9 mouse cellular contexts compared by ENCODE assay signal in genomic region chr5:134887447-134888335, GRCm38 (mm10). TPM values are rescaled to one million over a fixed set of nuclear protein-coding genes. Genes with fewer than 3 reads are reported as not detected.
DNase-seq lines count a peak whose midpoint lies in the region; ATAC-seq and TF ChIP-seq lines count a peak whose summit lies in the region.
"Had no signal": no experiment of that assay in that cellular context is flagged by ENCODE, and none has a peak within 500 bp of the region (broad histone marks: within the 10 kb centered on the region; RNA-seq: fewer than 3 reads in every experiment).

No protein-coding gene starts in this region.

- peak overlapping the region; percentile 64 for H3K27ac ChIP-seq in hindbrain, embryonic 10.5 days
- no peak overlapping the region for H3K27ac ChIP-seq in hindbrain, embryonic 16.5 days (ENCODE audit: low read depth, low read length)
- peak overlapping the region; percentile 60 for H3K27ac ChIP-seq in embryonic facial prominence, embryonic 15.5 days (replicated peaks)
- no peak overlapping the region for H3K27ac ChIP-seq in forebrain, postnatal 0 days (ENCODE audit: low read depth, low read length)

- H3K36me3 ChIP-seq in hindbrain, embryonic 10.5 days, result no peaks in the 10 kb centered on the region
- H3K36me3 ChIP-seq in hindbrain, embryonic 16.5 days (ENCODE audit: control insufficient read depth, insufficient read depth, low read length), result no peaks in the 10 kb centered on the region
- no peaks in the 10 kb centered on the region for H3K36me3 ChIP-seq in embryonic facial prominence, embryonic 15.5 days
- no peaks in the 10 kb centered on the region for H3K36me3 ChIP-seq in forebrain, postnatal 0 days (ENCODE audit: insufficient read depth)

- H3K27me3 ChIP-seq in hindbrain, embryonic 10.5 days (ENCODE audit: insufficient read depth, poor library complexity, severe bottlenecking), result no peaks in the 10 kb centered on the region
- no peaks in the 10 kb centered on the region for H3K27me3 ChIP-seq in hindbrain, embryonic 16.5 days (replicated peaks; ENCODE audit: control insufficient read depth, insufficient read depth, low read length)
- H3K27me3 ChIP-seq in embryonic facial prominence, embryonic 15.5 days, result 0 out of 2 replicates have a peak, but pooled peaks cover 3% of the 10 kb centered on the region
- no peaks in the 10 kb centered on the region for H3K27me3 ChIP-seq in forebrain, postnatal 0 days (ENCODE audit: insufficient read depth, low read length)

- WGBS in hindbrain, embryonic 10.5 days, result 56% methylated on average over 18 of the region's 18 CpGs
- 45% methylated on average over 18 of the region's 18 CpGs for WGBS in hindbrain, embryonic 16.5 days
- 59% methylated on average over 18 of the region's 18 CpGs for WGBS in embryonic facial prominence, embryonic 15.5 days
- WGBS in forebrain, postnatal 0 days, result 45% methylated on average over 18 of the region's 18 CpGs

- H3K4me1 ChIP-seq in hindbrain, embryonic 10.5 days (replicated peaks), result peaks cover 21% of the 10 kb centered on the region
- no peaks in the 10 kb centered on the region for H3K4me1 ChIP-seq in hindbrain, embryonic 16.5 days (ENCODE audit: control insufficient read depth, insufficient read depth, low read depth, low read length)
- H3K4me1 ChIP-seq in embryonic facial prominence, embryonic 15.5 days, result peaks cover 9% of the 10 kb centered on the region; the same call in 1 of the 2 replicates
- H3K4me1 ChIP-seq in forebrain, postnatal 0 days (ENCODE audit: insufficient read depth), result no peaks in the 10 kb centered on the region

- no peak for ATAC-seq in hindbrain, embryonic 16.5 days
- ATAC-seq in embryonic facial prominence, embryonic 15.5 days (ENCODE audit: insufficient number of reproducible peaks, low FRiP score, low TSS enrichment, low read depth), result no peak
- no peak for ATAC-seq in forebrain, postnatal 0 days

- no peak for TF ChIP-seq CTCF in forebrain, postnatal 0 days (IDR thresholded peaks at IDR 0.05; ENCODE audit: low read depth)

- H3K9ac ChIP-seq in hindbrain, embryonic 16.5 days (ENCODE audit: low read depth, low read length), result no peak overlapping the region
- no peak overlapping the region for H3K9ac ChIP-seq in embryonic facial prominence, embryonic 15.5 days
- no peak overlapping the region for H3K9ac ChIP-seq in forebrain, postnatal 0 days

- no peaks in the 10 kb centered on the region for H3K9me3 ChIP-seq in hindbrain, embryonic 10.5 days
- no peaks in the 10 kb centered on the region for H3K9me3 ChIP-seq in hindbrain, embryonic 16.5 days (ENCODE audit: control insufficient read depth, low read length)
- H3K9me3 ChIP-seq in embryonic facial prominence, embryonic 15.5 days (replicated peaks), result no peaks in the 10 kb centered on the region
- H3K9me3 ChIP-seq in forebrain, postnatal 0 days (ENCODE audit: low read length), result no peaks in the 10 kb centered on the region

- no peak overlapping the region for H3K4me2 ChIP-seq in hindbrain, embryonic 16.5 days (ENCODE audit: low read length)
- H3K4me2 ChIP-seq in embryonic facial prominence, embryonic 15.5 days (replicated peaks), result no peak overlapping the region
- H3K4me2 ChIP-seq in forebrain, postnatal 0 days (ENCODE audit: low read depth), result no peak overlapping the region

- no peak overlapping the region for H3K4me3 ChIP-seq in hindbrain, embryonic 10.5 days
- no peak overlapping the region for H3K4me3 ChIP-seq in hindbrain, embryonic 16.5 days (ENCODE audit: low read length)
- H3K4me3 ChIP-seq in embryonic facial prominence, embryonic 15.5 days (replicated peaks), result no peak overlapping the region
- no peak overlapping the region for H3K4me3 ChIP-seq in forebrain, postnatal 0 days (ENCODE audit: low read depth, low read length)

- DNase-seq in hindbrain, embryonic 10.5 days (ENCODE audit: low spot score), result no peak
- DNase-seq in kidney, adult 8-10 months, result peak; percentile 63 to 71
- peak; percentile 91 for DNase-seq in lung, postnatal 25 days (ENCODE audit: low spot score)
- no peak for DNase-seq in forebrain, postnatal 0 days
- no peak for DNase-seq in T-cell, adult 2 months (ENCODE audit: low spot score)
- DNase-seq in layer of hippocampus, adult 11-12 months (ENCODE audit: low spot score), result no peak

RNA-seq across cellular contexts. Expression of gene Tmem270, which starts 18.8 kb away (rescaled TPM):
- polyA plus RNA-seq in hindbrain, embryonic 10.5 days (2016; fragmentation: Nextera tagmentation; extraction: Ambion mirVana), result not detected in 2 replicates
- polyA plus RNA-seq in hindbrain, embryonic 16.5 days (2015; fragmentation: Nextera tagmentation; extraction: Ambion mirVana), result not detected in 2 replicates
- not detected in 2 replicates for polyA plus RNA-seq in embryonic facial prominence, embryonic 15.5 days (2015; fragmentation: Nextera tagmentation; extraction: Ambion mirVana)
- not detected in 2 replicates for total RNA-seq in forebrain, postnatal 0 days (2014; rRNA removed)
- not detected in 2 replicates for polyA plus RNA-seq in forebrain, postnatal 0 days (2015; fragmentation: Nextera tagmentation; extraction: Ambion mirVana)
- total RNA-seq: left cerebral cortex, postnatal 10 days had no signal

RNA-seq across cellular contexts. Expression of gene Cldn13, which starts 27.6 kb away (rescaled TPM):
- polyA plus RNA-seq in hindbrain, embryonic 10.5 days (2016; fragmentation: Nextera tagmentation; extraction: Ambion mirVana), result 2.8 and 3.9 TPM in 2 replicates
- polyA plus RNA-seq in hindbrain, embryonic 16.5 days (2015; fragmentation: Nextera tagmentation; extraction: Ambion mirVana), result not detected in 2 replicates
- polyA plus RNA-seq in embryonic facial prominence, embryonic 15.5 days (2015; fragmentation: Nextera tagmentation; extraction: Ambion mirVana), result 0.16 TPM in 1 of 2 replicates, not detected in the other
- not detected in 2 replicates for total RNA-seq in forebrain, postnatal 0 days (2014; rRNA removed)
- polyA plus RNA-seq in forebrain, postnatal 0 days (2015; fragmentation: Nextera tagmentation; extraction: Ambion mirVana), result not detected in 2 replicates
- total RNA-seq: left cerebral cortex, postnatal 10 days had no signal

RNA-seq across cellular contexts. Expression of gene Mettl27, which starts 44.5 kb away (rescaled TPM):
- polyA plus RNA-seq in hindbrain, embryonic 10.5 days (2016; fragmentation: Nextera tagmentation; extraction: Ambion mirVana), result 12.0 and 12.6 TPM in 2 replicates
- polyA plus RNA-seq in hindbrain, embryonic 16.5 days (2015; fragmentation: Nextera tagmentation; extraction: Ambion mirVana), result 5.2 and 7.0 TPM in 2 replicates
- 20.1 and 20.4 TPM in 2 replicates for polyA plus RNA-seq in embryonic facial prominence, embryonic 15.5 days (2015; fragmentation: Nextera tagmentation; extraction: Ambion mirVana)
- 4.5 and 10.1 TPM in 2 replicates for total RNA-seq in forebrain, postnatal 0 days (2014; rRNA removed)
- polyA plus RNA-seq in forebrain, postnatal 0 days (2015; fragmentation: Nextera tagmentation; extraction: Ambion mirVana), result 6.8 and 11.2 TPM in 2 replicates

RNA-seq across cellular contexts. Expression of gene Cldn4, which starts 59.0 kb away (rescaled TPM):
- polyA plus RNA-seq in hindbrain, embryonic 10.5 days (2016; fragmentation: Nextera tagmentation; extraction: Ambion mirVana), result 9.9 and 11.0 TPM in 2 replicates
- not detected in 2 replicates for polyA plus RNA-seq in hindbrain, embryonic 16.5 days (2015; fragmentation: Nextera tagmentation; extraction: Ambion mirVana)
- polyA plus RNA-seq in embryonic facial prominence, embryonic 15.5 days (2015; fragmentation: Nextera tagmentation; extraction: Ambion mirVana), result 40.7 and 52.1 TPM in 2 replicates
- total RNA-seq in forebrain, postnatal 0 days (2014; rRNA removed), result not detected in 2 replicates
- polyA plus RNA-seq in forebrain, postnatal 0 days (2015; fragmentation: Nextera tagmentation; extraction: Ambion mirVana), result not detected in 2 replicates
- total RNA-seq: left cerebral cortex, postnatal 10 days had no signal

Comparison
In these comparisons a context has a peak if more than half of its experiments do, and no peak if none do; other contexts are left out.
1. H3K27ac ChIP-seq: peak in hindbrain, embryonic 10.5 days (single experiment) and embryonic facial prominence, embryonic 15.5 days (single experiment); none in hindbrain, embryonic 16.5 days (single experiment) and forebrain, postnatal 0 days (single experiment).
2. DNase-seq: peak in kidney, adult 8-10 months (2 of 2) and lung, postnatal 25 days (single experiment); none in hindbrain, embryonic 10.5 days (single experiment), forebrain, postnatal 0 days (single experiment), T-cell, adult 2 months (single experiment) and layer of hippocampus, adult 11-12 months (single experiment).